8 mouse cellular contexts compared by ENCODE assay signal in genomic region chr17:78881878-78882304, GRCm38 (mm10). TPM values are rescaled to one million over a fixed set of nuclear protein-coding genes. Genes with fewer than 3 reads are reported as not detected.
DNase-seq lines count a peak whose midpoint lies in the region; ATAC-seq lines count a peak whose summit lies in the region.

No protein-coding gene starts in this region.

- H3K9me3 ChIP-seq in heart, embryonic 14.5 days (ENCODE audit: control insufficient read depth, low read length), result no peaks in the 10 kb centered on the region
- no peaks in the 10 kb centered on the region for H3K9me3 ChIP-seq in limb, embryonic 11.5 days (ENCODE audit: control insufficient read depth, low read length)
- H3K9me3 ChIP-seq in midbrain, embryonic 12.5 days, result peaks cover 4% of the 10 kb centered on the region; the same call in 1 of the 2 replicates

- peak; percentile 10 for DNase-seq in gastrocnemius, postnatal 14 days
- no peak for DNase-seq in gastrocnemius, adult 8-10 months (ENCODE audit: low spot score in 2 of 2)
- DNase-seq in R1 (ENCODE audit: low read depth, low spot score) (peak; percentile 25), MN1 (ENCODE audit: low spot score) (no peak)
- DNase-seq in limb, embryonic 11.5 days (ENCODE audit: low spot score), result peak; percentile 40
- no peak for DNase-seq in layer of hippocampus, postnatal 36 days

- H3K27me3 ChIP-seq in heart, embryonic 14.5 days (ENCODE audit: control insufficient read depth, insufficient read depth, low read length), result no peaks in the 10 kb centered on the region
- no peaks in the 10 kb centered on the region for H3K27me3 ChIP-seq in limb, embryonic 11.5 days (ENCODE audit: control insufficient read depth, insufficient read depth, low read length)
- no peaks in the 10 kb centered on the region for H3K27me3 ChIP-seq in midbrain, embryonic 12.5 days

- intact Hi-C loops in gastrocnemius, postnatal 14 days (cut with DNase I; ENCODE audit: low total_unique reads), result no loop called here

- WGBS in heart, embryonic 14.5 days, result 8% methylated on average over 6 of the region's 7 CpGs
- 11% methylated on average over 7 of the region's 7 CpGs for WGBS in limb, embryonic 11.5 days
- WGBS in midbrain, embryonic 12.5 days, result 23% methylated on average over 3 of the region's 7 CpGs

- H3K4me3 ChIP-seq in heart, embryonic 14.5 days (ENCODE audit: control insufficient read depth in 1 of 2, insufficient read depth in 1 of 2, low read depth in 1 of 2, low read length in 2 of 2), result peak overlapping the region; percentile 77 to 78
- peak overlapping the region; percentile 51 for H3K4me3 ChIP-seq in limb, embryonic 11.5 days (ENCODE audit: low read depth, low read length)
- peak overlapping the region; percentile 49 for H3K4me3 ChIP-seq in midbrain, embryonic 12.5 days

- peaks cover 21% of the 10 kb centered on the region for H3K36me3 ChIP-seq in heart, embryonic 14.5 days (ENCODE audit: control insufficient read depth, insufficient read depth, low read length)
- H3K36me3 ChIP-seq in limb, embryonic 11.5 days (ENCODE audit: control insufficient read depth, insufficient read depth, low read length), result peaks cover 2% of the 10 kb centered on the region; the same call in 1 of the 2 replicates
- H3K36me3 ChIP-seq in midbrain, embryonic 12.5 days, result no peaks in the 10 kb centered on the region

- peak; percentile 32 for ATAC-seq in heart, embryonic 14.5 days (ENCODE audit: insufficient number of reproducible peaks, insufficient read depth, low FRiP score, low read depth)
- ATAC-seq in limb, embryonic 11.5 days (ENCODE audit: insufficient number of reproducible peaks, low FRiP score, low TSS enrichment, low read depth), result peak; percentile 24
- ATAC-seq in midbrain, embryonic 12.5 days (ENCODE audit: low FRiP score, low read depth), result peak; percentile 77

- H3K4me1 ChIP-seq in heart, embryonic 14.5 days (ENCODE audit: control insufficient read depth in 2 of 2, insufficient read depth in 2 of 2, low read length in 2 of 2), result peaks cover 4 to 9% of the 10 kb centered on the region in 2 experiments; a peak in 3 of 4 replicates
- no peaks in the 10 kb centered on the region for H3K4me1 ChIP-seq in limb, embryonic 11.5 days (ENCODE audit: control insufficient read depth, insufficient read depth, low read length)
- H3K4me1 ChIP-seq in midbrain, embryonic 12.5 days, result peaks cover 16% of the 10 kb centered on the region

- peak overlapping the region; percentile 85 to 90 for H3K27ac ChIP-seq in heart, embryonic 14.5 days (replicated peaks in 1 of 2; ENCODE audit: control insufficient read depth in 1 of 2, insufficient read depth in 1 of 2, low read depth in 2 of 2, low read length in 2 of 2)
- H3K27ac ChIP-seq in limb, embryonic 11.5 days (replicated peaks; ENCODE audit: low read depth, low read length), result no peak overlapping the region
- 0 out of 2 replicates have a peak overlapping the region, but pooled peaks have one; percentile 15 for H3K27ac ChIP-seq in midbrain, embryonic 12.5 days (replicated peaks)

- H3K4me2 ChIP-seq in heart, embryonic 14.5 days (ENCODE audit: low read length), result peak overlapping the region; percentile 68
- peak overlapping the region; percentile 64 for H3K4me2 ChIP-seq in limb, embryonic 11.5 days (ENCODE audit: low read depth, severe bottlenecking)
- H3K4me2 ChIP-seq in midbrain, embryonic 12.5 days (replicated peaks), result peak overlapping the region; percentile 75

- H3K9ac ChIP-seq in heart, embryonic 14.5 days (ENCODE audit: low read length), result peak overlapping the region; percentile 86
- peak overlapping the region; percentile 79 for H3K9ac ChIP-seq in limb, embryonic 11.5 days (ENCODE audit: low read length)
- peak overlapping the region; percentile 60 for H3K9ac ChIP-seq in midbrain, embryonic 12.5 days (replicated peaks)

RNA-seq across cellular contexts. Expression of gene Eif2ak2, which starts 0.5 kb away (rescaled TPM):
- 1 to 10 TPM; 5.1 to 5.4 TPM for total RNA-seq in gastrocnemius, postnatal 14 days (2021)
- total RNA-seq in gastrocnemius, adult 8-10 months (2022), result 1 to 10 TPM; 2.7 to 3.8 (median 3.3) TPM
- 8.0 and 9.6 TPM in 2 replicates for polyA plus RNA-seq in heart, embryonic 14.5 days (2014; fragmentation: Nextera tagmentation; extraction: Ambion mirVana)
- 8.2 and 8.6 TPM in 2 replicates for polyA plus RNA-seq in limb, embryonic 11.5 days (2014; fragmentation: Nextera tagmentation; extraction: Ambion mirVana)
- polyA plus RNA-seq in midbrain, embryonic 12.5 days (2016; fragmentation: Nextera tagmentation; extraction: Ambion mirVana), result 5.0 and 7.0 TPM in 2 replicates
- total RNA-seq in layer of hippocampus, postnatal 36 days (2021), result 1 to 10 TPM; 4.3 to 4.8 TPM

RNA-seq across cellular contexts. Expression of gene Sult6b1, which starts 24.9 kb away (rescaled TPM):
- not detected for total RNA-seq in gastrocnemius, postnatal 14 days (2021)
- total RNA-seq in gastrocnemius, adult 8-10 months (2022), result not detected
- polyA plus RNA-seq in heart, embryonic 14.5 days (2014; fragmentation: Nextera tagmentation; extraction: Ambion mirVana), result 0.18 TPM in 1 of 2 replicates, not detected in the other
- polyA plus RNA-seq in limb, embryonic 11.5 days (2014; fragmentation: Nextera tagmentation; extraction: Ambion mirVana), result 0.12 and 0.17 TPM in 2 replicates
- polyA plus RNA-seq in midbrain, embryonic 12.5 days (2016; fragmentation: Nextera tagmentation; extraction: Ambion mirVana), result 0.08 TPM in 1 of 2 replicates, not detected in the other
- not detected for total RNA-seq in layer of hippocampus, postnatal 36 days (2021)

RNA-seq across cellular contexts. Expression of gene Cebpzos, which starts 34.4 kb away (rescaled TPM):
- 10 to 100 TPM; 42.7 to 43.9 TPM for total RNA-seq in gastrocnemius, postnatal 14 days (2021)
- total RNA-seq in gastrocnemius, adult 8-10 months (2022), result 10 to 100 TPM; 34.6 to 42.7 (median 37.3) TPM
- polyA plus RNA-seq in heart, embryonic 14.5 days (2014; fragmentation: Nextera tagmentation; extraction: Ambion mirVana), result 96.5 and 101 TPM in 2 replicates
- polyA plus RNA-seq in limb, embryonic 11.5 days (2014; fragmentation: Nextera tagmentation; extraction: Ambion mirVana), result 87.8 and 88.4 TPM in 2 replicates
- polyA plus RNA-seq in midbrain, embryonic 12.5 days (2016; fragmentation: Nextera tagmentation; extraction: Ambion mirVana), result 112 and 113 TPM in 2 replicates
- total RNA-seq in layer of hippocampus, postnatal 36 days (2021), result 10 to 100 TPM; 26.8 to 27.6 TPM

RNA-seq across cellular contexts. Expression of gene Gpatch11, which starts 46.5 kb away (rescaled TPM):
- total RNA-seq in gastrocnemius, postnatal 14 days (2021), result 10 to 100 TPM; 17.7 to 18.4 TPM
- total RNA-seq in gastrocnemius, adult 8-10 months (2022), result 10 to 100 TPM; 15.9 to 27.9 (median 23.1) TPM
- polyA plus RNA-seq in heart, embryonic 14.5 days (2014; fragmentation: Nextera tagmentation; extraction: Ambion mirVana), result 33.2 and 34.0 TPM in 2 replicates
- 43.2 and 43.6 TPM in 2 replicates for polyA plus RNA-seq in limb, embryonic 11.5 days (2014; fragmentation: Nextera tagmentation; extraction: Ambion mirVana)
- 44.6 and 48.2 TPM in 2 replicates for polyA plus RNA-seq in midbrain, embryonic 12.5 days (2016; fragmentation: Nextera tagmentation; extraction: Ambion mirVana)
- total RNA-seq in layer of hippocampus, postnatal 36 days (2021), result 10 to 100 TPM; 39.9 to 41.8 TPM

RNA-seq across cellular contexts. Expression of gene Heatr5b, which starts 46.7 kb away (rescaled TPM):
- 10 to 100 TPM in 1 of 2 experiments, 1 to 10 TPM in 1; 8.8 to 10.3 TPM for total RNA-seq in gastrocnemius, postnatal 14 days (2021)
- 1 to 10 TPM; 6.4 to 9.1 (median 8.1) TPM for total RNA-seq in gastrocnemius, adult 8-10 months (2022)
- polyA plus RNA-seq in heart, embryonic 14.5 days (2014; fragmentation: Nextera tagmentation; extraction: Ambion mirVana), result 22.9 and 25.7 TPM in 2 replicates
- polyA plus RNA-seq in limb, embryonic 11.5 days (2014; fragmentation: Nextera tagmentation; extraction: Ambion mirVana), result 13.2 and 14.9 TPM in 2 replicates
- 22.0 and 23.3 TPM in 2 replicates for polyA plus RNA-seq in midbrain, embryonic 12.5 days (2016; fragmentation: Nextera tagmentation; extraction: Ambion mirVana)
- 10 to 100 TPM; 55.2 to 59.9 TPM for total RNA-seq in layer of hippocampus, postnatal 36 days (2021)

Comparison
In these comparisons a context has a peak if more than half of its experiments do, and no peak if none do; other contexts are left out.
1. DNase-seq: peak in gastrocnemius, postnatal 14 days (single experiment), R1 (single experiment) and limb, embryonic 11.5 days (single experiment); none in gastrocnemius, adult 8-10 months (0 of 2), layer of hippocampus, postnatal 36 days (0 of 2) and MN1 (single experiment).
2. ATAC-seq: peak in every context shown above with its lines; median percentile 77 in midbrain, embryonic 12.5 days; 32 in heart, embryonic 14.5 days; 24 in limb, embryonic 11.5 days.
3. Peak in every context shown above with its lines, with median percentiles within 50 percentile points of each other: H3K4me2 ChIP-seq, H3K4me3 ChIP-seq and H3K9ac ChIP-seq.